Mouse (Mus musculus): ENCODE data around the gene Siae. TPM values are rescaled to one million over a fixed set of nuclear protein-coding genes. Genes with fewer than 3 reads are reported as not detected.

Gene Siae
- polyA plus RNA-seq, 1 experiment from 2014 or later, result 5.5 TPM

- H3K9me3 ChIP-seq (replicated peaks; ENCODE audit: control insufficient read depth, low read length), result no peaks in the 10 kb centered on the region
- no peaks in the 10 kb centered on the region for H3K36me3 ChIP-seq (ENCODE audit: control insufficient read depth, insufficient read depth)
- no peak for ATAC-seq (ENCODE audit: low read depth)
- H3K4me3 ChIP-seq (ENCODE audit: low read depth, low read length), result no peak overlapping the region
- no peak overlapping the region for H3K4me2 ChIP-seq (ENCODE audit: low read depth, low read length)
- H3K27ac ChIP-seq (ENCODE audit: low read length), result no peak overlapping the region
- 45% methylated on average over 6 of the region's 6 CpGs for WGBS (ENCODE audit: insufficient replicate concordance)
- H3K4me1 ChIP-seq (ENCODE audit: control insufficient read depth, low read depth, low read length), result no peaks in the 10 kb centered on the region
- H3K27me3 ChIP-seq (ENCODE audit: control insufficient read depth, insufficient read depth, low read depth, low read length), result no peaks in the 10 kb centered on the region
- H3K9ac ChIP-seq (ENCODE audit: low read depth, low read length), result no peak overlapping the region
These were observed 81.5 kb downstream of the Siae start for GRCm38 (mm10) chr9:37636800-37637542.

DNA sequence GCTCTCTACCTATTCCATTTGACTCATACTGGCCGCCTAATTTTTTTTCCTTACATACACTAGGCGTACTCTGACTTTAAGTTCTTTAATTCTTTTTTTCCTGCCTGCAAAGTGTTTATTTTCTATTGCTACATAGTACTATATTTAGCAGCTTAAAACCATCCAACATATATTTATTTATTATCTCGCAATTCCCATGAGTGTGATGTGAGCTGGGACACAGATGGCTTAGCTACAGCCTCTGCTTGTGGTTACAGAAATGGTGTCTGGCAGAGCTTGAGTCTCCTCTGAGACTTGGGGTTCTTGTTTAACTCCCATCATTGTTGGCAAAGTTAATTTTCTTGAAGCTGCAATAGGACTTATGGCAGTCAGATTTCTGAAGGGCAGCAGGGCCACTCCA lies 83.2 kb downstream of the Siae start:
- 64% methylated on average over 3 of the region's 3 CpGs for WGBS (ENCODE audit: insufficient replicate concordance)
- Histone ChIP-seq H3K36me3 (ENCODE audit: control insufficient read depth, insufficient read depth) (no peaks in the 10 kb centered on the region), H3K9ac (ENCODE audit: low read depth, low read length) (no peak overlapping the region)

GRCm38 (mm10) chr9:37646246-37646645 lies 90.7 kb downstream of the Siae start:
- ATAC-seq (ENCODE audit: low read depth), result no peak
- H3K4me3 ChIP-seq (ENCODE audit: low read depth, low read length), result no peak overlapping the region

More for the DNA sequence above, 83.2 kb downstream of the Siae start:
- H3K9me3 ChIP-seq (replicated peaks; ENCODE audit: control insufficient read depth, low read length), result no peaks in the 10 kb centered on the region
- H3K27me3 ChIP-seq (ENCODE audit: control insufficient read depth, insufficient read depth, low read depth, low read length), result no peaks in the 10 kb centered on the region
- H3K4me3 ChIP-seq (ENCODE audit: low read depth, low read length), result no peak overlapping the region
- H3K27ac ChIP-seq (ENCODE audit: low read length), result no peak overlapping the region
- H3K4me2 ChIP-seq (ENCODE audit: low read depth, low read length), result no peak overlapping the region
- ATAC-seq (ENCODE audit: low read depth), result no peak
- no peaks in the 10 kb centered on the region for H3K4me1 ChIP-seq (ENCODE audit: control insufficient read depth, low read depth, low read length)

GRCm38 (mm10) chr9:37650639-37651038 lies 95.1 kb downstream of the Siae start:
- Histone ChIP-seq H3K9me3 (replicated peaks; ENCODE audit: control insufficient read depth, low read length) (no peaks in the 10 kb centered on the region), H3K4me1 (ENCODE audit: control insufficient read depth, low read depth, low read length) (peaks cover 5% of the 10 kb centered on the region; the same call in 1 of the 2 replicates), H3K4me3 (ENCODE audit: low read depth, low read length) (no peak overlapping the region), H3K4me2 (ENCODE audit: low read depth, low read length) (no peak overlapping the region), H3K27ac (ENCODE audit: low read length) (no peak overlapping the region), H3K36me3 (ENCODE audit: control insufficient read depth, insufficient read depth) (peaks cover 31% of the 10 kb centered on the region), H3K27me3 (ENCODE audit: control insufficient read depth, insufficient read depth, low read depth, low read length) (no peaks in the 10 kb centered on the region), H3K9ac (ENCODE audit: low read depth, low read length) (no peak overlapping the region)
- ATAC-seq (ENCODE audit: low read depth), result no peak
- 86% methylated on average over 5 of the region's 5 CpGs for WGBS (ENCODE audit: insufficient replicate concordance)

More at GRCm38 (mm10) chr9:37646246-37646645, 90.7 kb downstream of the Siae start:
- 76% methylated on average over 3 of the region's 3 CpGs for WGBS (ENCODE audit: insufficient replicate concordance)
- no peak overlapping the region for H3K4me2 ChIP-seq (ENCODE audit: low read depth, low read length)
- H3K27me3 ChIP-seq (ENCODE audit: control insufficient read depth, insufficient read depth, low read depth, low read length), result no peaks in the 10 kb centered on the region
- no peak overlapping the region for H3K27ac ChIP-seq (ENCODE audit: low read length)
- no peaks in the 10 kb centered on the region for H3K4me1 ChIP-seq (ENCODE audit: control insufficient read depth, low read depth, low read length)
- peaks cover 19% of the 10 kb centered on the region for H3K36me3 ChIP-seq (ENCODE audit: control insufficient read depth, insufficient read depth)
- no peaks in the 10 kb centered on the region for H3K9me3 ChIP-seq (replicated peaks; ENCODE audit: control insufficient read depth, low read length)
- no peak overlapping the region for H3K9ac ChIP-seq (ENCODE audit: low read depth, low read length)

DNA sequence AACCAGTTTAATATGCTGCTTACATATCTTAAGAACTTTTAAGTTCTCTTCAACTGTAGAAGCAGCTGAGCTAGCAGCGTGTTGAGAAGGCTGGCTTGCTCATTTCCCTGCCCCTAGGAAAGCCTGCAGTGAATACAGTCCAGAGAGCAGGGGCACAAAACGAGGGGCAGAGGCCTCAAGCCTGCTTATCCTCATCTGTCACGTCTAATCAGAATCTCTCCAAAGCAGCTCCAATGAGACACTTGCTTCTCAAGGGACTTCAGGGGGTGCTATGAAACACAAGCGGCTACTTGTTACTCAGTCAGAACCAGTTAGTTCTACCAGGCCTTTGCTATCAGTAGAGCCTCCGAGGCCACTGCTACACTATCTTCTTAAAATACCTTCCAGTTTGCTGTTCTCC lies 98.3 kb downstream of the Siae start:
- no peak for ATAC-seq (ENCODE audit: low read depth)
- Histone ChIP-seq H3K4me3 (ENCODE audit: low read depth, low read length) (no peak overlapping the region), H3K27ac (ENCODE audit: low read length) (no peak overlapping the region), H3K9me3 (replicated peaks; ENCODE audit: control insufficient read depth, low read length) (no peaks in the 10 kb centered on the region), H3K36me3 (ENCODE audit: control insufficient read depth, insufficient read depth) (peaks cover 27% of the 10 kb centered on the region), H3K27me3 (ENCODE audit: control insufficient read depth, insufficient read depth, low read depth, low read length) (no peaks in the 10 kb centered on the region), H3K9ac (ENCODE audit: low read depth, low read length) (no peak overlapping the region), H3K4me2 (ENCODE audit: low read depth, low read length) (no peak overlapping the region), H3K4me1 (ENCODE audit: control insufficient read depth, low read depth, low read length) (peaks cover 7% of the 10 kb centered on the region)
- WGBS (ENCODE audit: insufficient replicate concordance), result 67% methylated on average over 5 of the region's 5 CpGs

DNA sequence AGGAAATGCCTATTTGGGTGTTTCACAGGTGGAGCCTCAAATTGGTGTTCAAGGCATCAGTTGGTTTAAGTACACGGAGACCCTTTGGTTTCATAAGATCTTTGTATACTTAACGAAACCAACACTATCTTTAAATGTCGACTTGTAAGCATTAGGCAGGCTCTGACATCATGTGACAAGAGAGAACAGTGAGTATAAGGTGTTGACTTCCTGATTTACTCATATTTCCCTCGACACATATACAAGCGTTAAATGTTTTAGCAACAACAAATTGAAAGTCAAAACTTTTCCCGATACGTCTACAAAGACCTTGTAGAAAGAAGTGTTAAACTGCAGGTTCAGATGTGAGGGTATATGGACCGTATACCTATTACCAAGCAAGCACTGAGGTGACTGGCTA lies 100.5 kb downstream of the Siae start:
- Histone ChIP-seq H3K9ac (ENCODE audit: low read depth, low read length) (peak overlapping the region; percentile 74), H3K4me2 (ENCODE audit: low read depth, low read length) (peak overlapping the region; percentile 65), H3K9me3 (replicated peaks; ENCODE audit: control insufficient read depth, low read length) (no peaks in the 10 kb centered on the region), H3K4me1 (ENCODE audit: control insufficient read depth, low read depth, low read length) (peaks cover 7% of the 10 kb centered on the region), H3K4me3 (ENCODE audit: low read depth, low read length) (peak overlapping the region; percentile 73), H3K27me3 (ENCODE audit: control insufficient read depth, insufficient read depth, low read depth, low read length) (no peaks in the 10 kb centered on the region), H3K27ac (ENCODE audit: low read length) (no peak overlapping the region), H3K36me3 (ENCODE audit: control insufficient read depth, insufficient read depth) (peaks cover 13% of the 10 kb centered on the region)
- no peak for ATAC-seq (ENCODE audit: low read depth)
- WGBS (ENCODE audit: insufficient replicate concordance), result 31% methylated on average over 8 of the region's 8 CpGs

DNA sequence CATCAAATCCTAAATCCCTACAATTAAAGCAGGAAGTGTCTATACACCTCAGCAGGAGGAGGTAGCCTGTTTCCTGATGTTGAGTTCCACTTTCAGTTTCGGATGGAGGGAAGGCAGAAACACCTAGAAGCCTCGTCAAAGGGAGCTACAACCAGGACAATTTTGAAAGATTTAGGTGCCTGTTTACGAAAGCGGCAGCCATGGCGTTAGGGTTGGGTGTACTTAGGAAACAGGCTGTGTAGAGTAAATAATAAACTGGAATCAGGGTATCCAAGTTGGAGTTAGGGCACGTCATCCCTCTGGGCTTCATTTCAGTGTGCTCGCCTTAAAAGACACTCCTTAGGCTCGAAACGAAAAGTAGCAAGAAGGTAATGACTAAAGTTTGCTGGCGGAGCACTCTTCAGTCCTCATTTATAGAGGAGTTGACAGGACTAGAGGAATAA lies 101.0 kb downstream of the Siae start:
- peaks cover 7% of the 10 kb centered on the region for H3K4me1 ChIP-seq (ENCODE audit: control insufficient read depth, low read depth, low read length)
- H3K9ac ChIP-seq (ENCODE audit: low read depth, low read length), result peak overlapping the region; percentile 74
- peak overlapping the region; percentile 65 for H3K4me2 ChIP-seq (ENCODE audit: low read depth, low read length)
- ATAC-seq (ENCODE audit: low read depth), result peak; percentile 7
- peaks cover 12% of the 10 kb centered on the region for H3K36me3 ChIP-seq (ENCODE audit: control insufficient read depth, insufficient read depth)
- peak overlapping the region; percentile 76 for H3K27ac ChIP-seq (ENCODE audit: low read length)
- no peaks in the 10 kb centered on the region for H3K9me3 ChIP-seq (replicated peaks; ENCODE audit: control insufficient read depth, low read length)
- under 1% methylated on average over 10 of the region's 10 CpGs for WGBS (ENCODE audit: insufficient replicate concordance)
- H3K4me3 ChIP-seq (ENCODE audit: low read depth, low read length), result peak overlapping the region; percentile 73
- H3K27me3 ChIP-seq (ENCODE audit: control insufficient read depth, insufficient read depth, low read depth, low read length), result no peaks in the 10 kb centered on the region

GRCm38 (mm10) chr9:37656931-37657481 lies 101.5 kb downstream of the Siae start, which contains the start of gene Tbrg1:
Tbrg1 (minus strand) TSS chr9:37657312.
- peak within 1 kb of the TSS; percentile 76 for H3K27ac ChIP-seq (ENCODE audit: low read length)
- H3K9ac ChIP-seq (ENCODE audit: low read depth, low read length), result peak within 1 kb of the TSS; percentile 74
- H3K36me3 ChIP-seq (ENCODE audit: control insufficient read depth, insufficient read depth), result peaks cover 12% of the 10 kb centered on the region
- no peaks in the 10 kb centered on the region for H3K27me3 ChIP-seq (ENCODE audit: control insufficient read depth, insufficient read depth, low read depth, low read length)
- no peaks in the 10 kb centered on the region for H3K9me3 ChIP-seq (replicated peaks; ENCODE audit: control insufficient read depth, low read length)
- H3K4me2 ChIP-seq (ENCODE audit: low read depth, low read length), result peak within 1 kb of the TSS; percentile 65
- peak within 1 kb of the TSS; percentile 73 for H3K4me3 ChIP-seq (ENCODE audit: low read depth, low read length)
- peaks cover 7% of the 10 kb centered on the region for H3K4me1 ChIP-seq (ENCODE audit: control insufficient read depth, low read depth, low read length)
- WGBS (ENCODE audit: insufficient replicate concordance), result under 1% methylated on average over 36 of the region's 36 CpGs
- peak; percentile 90 for ATAC-seq (ENCODE audit: low read depth)

GRCm38 (mm10) chr9:37659413-37659812 lies 103.9 kb downstream of the Siae start:
- H3K9ac ChIP-seq (ENCODE audit: low read depth, low read length), result no peak overlapping the region
- H3K4me3 ChIP-seq (ENCODE audit: low read depth, low read length), result no peak overlapping the region
- no peaks in the 10 kb centered on the region for H3K36me3 ChIP-seq (ENCODE audit: control insufficient read depth, insufficient read depth)
- no peak overlapping the region for H3K4me2 ChIP-seq (ENCODE audit: low read depth, low read length)
- no peaks in the 10 kb centered on the region for H3K27me3 ChIP-seq (ENCODE audit: control insufficient read depth, insufficient read depth, low read depth, low read length)
- peaks cover 7% of the 10 kb centered on the region for H3K4me1 ChIP-seq (ENCODE audit: control insufficient read depth, low read depth, low read length)
- H3K27ac ChIP-seq (ENCODE audit: low read length), result no peak overlapping the region
- ATAC-seq (ENCODE audit: low read depth), result no peak
- no peaks in the 10 kb centered on the region for H3K9me3 ChIP-seq (replicated peaks; ENCODE audit: control insufficient read depth, low read length)
- 53% methylated on average over 6 of the region's 6 CpGs for WGBS (ENCODE audit: insufficient replicate concordance)
